Comparison of ENCODE assay signal across 22 mouse cellular contexts in genomic region chr2:105220738-105221303, GRCm38 (mm10). TPM values are rescaled to one million over a fixed set of nuclear protein-coding genes. Genes with fewer than 3 reads are reported as not detected.
DNase-seq lines count a peak whose midpoint lies in the region; ATAC-seq and TF ChIP-seq lines count a peak whose summit lies in the region.
"Had no signal": no experiment of that assay in that cellular context is flagged by ENCODE, and none has a peak within 500 bp of the region (broad histone marks: within the 10 kb centered on the region; RNA-seq: fewer than 3 reads in every experiment).

No protein-coding gene starts in this region.

- H3K4me3 ChIP-seq in embryonic facial prominence, embryonic 14.5 days (ENCODE audit: low read depth, low read length): no peak overlapping the region
- no peak overlapping the region for H3K4me3 ChIP-seq in embryonic facial prominence, embryonic 10.5 days
- no peak overlapping the region for H3K4me3 ChIP-seq in left cerebral cortex, adult 2 months
- no peak overlapping the region for H3K4me3 ChIP-seq in stomach, postnatal 0 days (ENCODE audit: low read depth, low read length)
- H3K4me3 ChIP-seq: heart, embryonic 15.5 days; hindbrain, embryonic 13.5 days; liver, embryonic 15.5 days; midbrain, embryonic 15.5 days had no signal

- peak; percentile 84 for DNase-seq in embryonic facial prominence, embryonic 14.5 days (ENCODE audit: low spot score)
- DNase-seq in embryonic facial prominence, embryonic 10.5 days (ENCODE audit: low spot score): no peak
- DNase-seq in left cerebral cortex, postnatal 4 days: peak; percentile 13
- no peak for DNase-seq in left cerebral cortex, adult 2 months (ENCODE audit: extremely low spot score in 1 of 2, low spot score in 2 of 2)
- peak; percentile 17 for DNase-seq in brain, adult 2 months (ENCODE audit: low read depth, low spot score)
- no peak for DNase-seq in stomach, postnatal 0 days (ENCODE audit: low spot score)
- no peak for DNase-seq in spleen, postnatal 36 days (ENCODE audit: low spot score in 2 of 2)
- DNase-seq: B cell, adult 2 months; cerebellum, adult 9-11 months; forebrain, postnatal 0 days; heart, adult 11 months; kidney, postnatal 4 days; lung, postnatal 10 days; right cerebral cortex, adult 18-20 months; thymus, postnatal 14 days had no signal

- no peak overlapping the region for H3K9ac ChIP-seq in embryonic facial prominence, embryonic 14.5 days (ENCODE audit: low read depth, low read length)
- no peak overlapping the region for H3K9ac ChIP-seq in stomach, postnatal 0 days (ENCODE audit: low read length)
- H3K9ac ChIP-seq: forebrain, postnatal 0 days; heart, embryonic 15.5 days; hindbrain, embryonic 13.5 days; liver, embryonic 15.5 days; midbrain, embryonic 15.5 days had no signal

- H3K36me3 ChIP-seq in embryonic facial prominence, embryonic 14.5 days (ENCODE audit: control insufficient read depth, insufficient read depth, low read length): no peaks in the 10 kb centered on the region
- H3K36me3 ChIP-seq in embryonic facial prominence, embryonic 10.5 days (replicated peaks): no peaks in the 10 kb centered on the region
- H3K36me3 ChIP-seq in stomach, postnatal 0 days (ENCODE audit: control insufficient read depth, insufficient read depth, low read length): no peaks in the 10 kb centered on the region
- H3K36me3 ChIP-seq: heart, embryonic 15.5 days; hindbrain, embryonic 13.5 days; liver, embryonic 15.5 days; midbrain, embryonic 15.5 days had no signal

- WGBS in embryonic facial prominence, embryonic 14.5 days: 47% methylated on average over 9 of the region's 9 CpGs
- 88% methylated on average over 9 of the region's 9 CpGs for WGBS in embryonic facial prominence, embryonic 10.5 days
- 62% methylated on average over 9 of the region's 9 CpGs for WGBS in stomach, postnatal 0 days

- no peak overlapping the region for H3K4me2 ChIP-seq in embryonic facial prominence, embryonic 14.5 days (ENCODE audit: low read depth, low read length)
- no peak overlapping the region for H3K4me2 ChIP-seq in stomach, postnatal 0 days (replicated peaks; ENCODE audit: low read depth)
- H3K4me2 ChIP-seq: heart, embryonic 15.5 days; hindbrain, embryonic 13.5 days; liver, embryonic 15.5 days; midbrain, embryonic 15.5 days had no signal

- no peak for TF ChIP-seq EP300 in stomach, postnatal 0 days (optimal IDR thresholded peaks at IDR 0.05)

- H3K4me1 ChIP-seq in embryonic facial prominence, embryonic 14.5 days (ENCODE audit: control insufficient read depth, insufficient read depth, low read length): peaks cover 9% of the 10 kb centered on the region
- H3K4me1 ChIP-seq in embryonic facial prominence, embryonic 10.5 days: peaks cover 18% of the 10 kb centered on the region
- no peaks in the 10 kb centered on the region for H3K4me1 ChIP-seq in stomach, postnatal 0 days (replicated peaks; ENCODE audit: control insufficient read depth, insufficient read depth)
- H3K4me1 ChIP-seq: liver, embryonic 15.5 days had no signal

- intact Hi-C loops in left cerebral cortex, postnatal 4 days (cut with DNase I): no loop called here
- intact Hi-C loops in left cerebral cortex, adult 2 months (cut with DNase I): no loop called here

- H3K27ac ChIP-seq in embryonic facial prominence, embryonic 14.5 days (replicated peaks; ENCODE audit: low read depth, low read length): no peak overlapping the region
- no peak overlapping the region for H3K27ac ChIP-seq in embryonic facial prominence, embryonic 10.5 days (replicated peaks)
- no peak overlapping the region for H3K27ac ChIP-seq in left cerebral cortex, adult 2 months
- no peak overlapping the region for H3K27ac ChIP-seq in stomach, postnatal 0 days (replicated peaks)
- H3K27ac ChIP-seq: heart, embryonic 15.5 days; hindbrain, embryonic 13.5 days; liver, embryonic 15.5 days; midbrain, embryonic 15.5 days had no signal

- no peaks in the 10 kb centered on the region; the same call in 1 of the 2 replicates for H3K27me3 ChIP-seq in embryonic facial prominence, embryonic 14.5 days (replicated peaks; ENCODE audit: control insufficient read depth, insufficient read depth, low read length)
- H3K27me3 ChIP-seq in embryonic facial prominence, embryonic 10.5 days (replicated peaks; ENCODE audit: low read depth, poor library complexity, severe bottlenecking): peaks cover 17% of the 10 kb centered on the region
- H3K27me3 ChIP-seq in stomach, postnatal 0 days (ENCODE audit: control insufficient read depth, insufficient read depth, low read length): no peaks in the 10 kb centered on the region

- no peaks in the 10 kb centered on the region for H3K9me3 ChIP-seq in embryonic facial prominence, embryonic 14.5 days (ENCODE audit: control insufficient read depth, low read length)
- H3K9me3 ChIP-seq in embryonic facial prominence, embryonic 10.5 days: no peaks in the 10 kb centered on the region
- no peaks in the 10 kb centered on the region for H3K9me3 ChIP-seq in stomach, postnatal 0 days (ENCODE audit: control insufficient read depth, low read length)
- H3K9me3 ChIP-seq: heart, embryonic 15.5 days; hindbrain, embryonic 13.5 days; liver, embryonic 15.5 days; midbrain, embryonic 15.5 days had no signal

- peak; percentile 64; the same call in 1 of the 2 replicates for ATAC-seq in embryonic facial prominence, embryonic 14.5 days (ENCODE audit: low read depth)
- ATAC-seq in stomach, postnatal 0 days (ENCODE audit: low FRiP score, low TSS enrichment): peak; percentile 57
- ATAC-seq: forebrain, postnatal 0 days; intestine, postnatal 0 days; midbrain, embryonic 15.5 days had no signal

- no peak for TF ChIP-seq CTCF in left cerebral cortex, adult 2 months (IDR thresholded peaks at IDR 0.05)
- TF ChIP-seq CTCF in stomach, postnatal 0 days (IDR thresholded peaks at IDR 0.05; ENCODE audit: low read depth): no peak

RNA-seq across cellular contexts. Expression of gene Them7, which starts 3.3 kb away (rescaled TPM):
- polyA plus RNA-seq in embryonic facial prominence, embryonic 14.5 days (2014; fragmentation: Nextera tagmentation; extraction: Ambion mirVana): 0.21 and 0.35 TPM in 2 replicates
- polyA plus RNA-seq in embryonic facial prominence, embryonic 10.5 days (2016; fragmentation: Nextera tagmentation; extraction: Ambion mirVana): 0.37 and 0.57 TPM in 2 replicates
- total RNA-seq in left cerebral cortex, postnatal 4 days (2021): not detected
- total RNA-seq in left cerebral cortex, adult 2 months (2021): not detected
- polyA plus RNA-seq in stomach, postnatal 0 days (2015; fragmentation: Nextera tagmentation; extraction: Ambion mirVana): 0.06 and 0.15 TPM in 2 replicates
- total RNA-seq: forebrain, postnatal 0 days; gastrocnemius, adult 8-10 months; layer of hippocampus, postnatal 10 days had no signal
- polyA plus RNA-seq: forebrain, postnatal 0 days; midbrain, embryonic 15.5 days had no signal

Comparison
In these comparisons a context has a peak if more than half of its experiments do, and no peak if none do; other contexts are left out.
1. DNase-seq: peak in embryonic facial prominence, embryonic 14.5 days (single experiment), left cerebral cortex, postnatal 4 days (single experiment) and brain, adult 2 months (single experiment); none in embryonic facial prominence, embryonic 10.5 days (single experiment), left cerebral cortex, adult 2 months (0 of 2), stomach, postnatal 0 days (single experiment) and spleen, postnatal 36 days (0 of 2).